27 mouse cellular contexts compared by ENCODE assay signal in the genomic region with DNA sequence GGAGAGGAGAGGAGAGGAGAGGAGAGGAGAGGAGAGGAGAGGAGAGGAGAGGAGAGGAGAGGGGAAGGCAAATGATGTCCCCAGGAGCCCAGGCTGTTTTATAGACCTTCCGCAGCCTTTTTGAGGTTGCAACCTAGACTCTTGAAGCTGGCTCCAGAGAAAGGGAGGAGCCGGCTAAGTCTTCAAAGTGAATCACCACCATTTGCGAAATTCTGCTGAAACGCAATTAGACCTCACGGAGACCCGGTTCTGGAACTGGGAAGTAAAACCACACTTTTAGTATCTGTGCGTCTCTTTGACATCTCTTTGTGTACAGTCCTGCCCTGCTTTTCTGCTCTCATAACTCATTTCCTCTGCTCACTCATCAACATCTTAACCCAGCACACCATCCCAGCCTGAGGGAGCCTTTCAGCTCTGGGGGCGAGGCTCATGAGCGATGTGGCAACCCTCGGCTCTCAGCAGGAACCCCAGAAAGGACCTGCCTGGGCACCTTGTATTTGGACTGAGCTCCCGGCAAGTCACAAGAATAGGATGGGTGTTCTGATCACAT.
DNase-seq lines count a peak whose midpoint lies in the region; ATAC-seq lines count a peak whose summit lies in the region.
"Had no signal": no experiment of that assay in that cellular context is flagged by ENCODE, and none has a peak within 500 bp of the region (broad histone marks: within the 10 kb centered on the region; RNA-seq: fewer than 3 reads in every experiment).

No protein-coding gene starts in this region.

- no peak overlapping the region for H3K4me3 ChIP-seq in midbrain, embryonic 11.5 days (ENCODE audit: low read depth, low read length)
- no peak overlapping the region for H3K4me3 ChIP-seq in midbrain, embryonic 13.5 days (replicated peaks)
- H3K4me3 ChIP-seq: liver, embryonic 15.5 days; midbrain, embryonic 15.5 days; myocyte; neural tube, embryonic 12.5 days had no signal

- H3K27me3 ChIP-seq in midbrain, embryonic 11.5 days (ENCODE audit: control insufficient read depth, insufficient read depth, low read length), result no peaks in the 10 kb centered on the region
- no peaks in the 10 kb centered on the region for H3K27me3 ChIP-seq in midbrain, embryonic 13.5 days
- H3K27me3 ChIP-seq: CH12.LX; liver, embryonic 15.5 days; midbrain, embryonic 15.5 days; neural tube, embryonic 12.5 days had no signal

- H3K4me2 ChIP-seq in midbrain, embryonic 11.5 days, result no peak overlapping the region
- H3K4me2 ChIP-seq in midbrain, embryonic 13.5 days (replicated peaks), result no peak overlapping the region
- H3K4me2 ChIP-seq: liver, embryonic 15.5 days; midbrain, embryonic 15.5 days; neural tube, embryonic 12.5 days had no signal

- peak; percentile 53 for DNase-seq in midbrain, embryonic 11.5 days (ENCODE audit: low spot score, missing footprints)
- peak; percentile 42 for DNase-seq in c-Kit-positive CD71-negative TER-119-negative erythroid progenitor cells, embryonic 14.5 days (ENCODE audit: low read depth)
- no peak for DNase-seq in urinary bladder, postnatal 4 days (ENCODE audit: low spot score in 2 of 2)
- no peak for DNase-seq in c-Kit-positive CD71-positive TER-119-positive erythroid progenitor cells, embryonic 14.5 days (ENCODE audit: low spot score)
- DNase-seq: adrenal gland, adult 8-10 months; cerebellum, adult 18-20 months; cerebellum, postnatal 10 days; heart, postnatal 14 days; kidney, adult 8-10 months; kidney, postnatal 4 days; right cerebral cortex, postnatal 4 days; thymus, adult 18-20 months; thymus, postnatal 4 days had no signal

- no peak overlapping the region for H3K27ac ChIP-seq in midbrain, embryonic 11.5 days (ENCODE audit: low read depth, low read length)
- no peak overlapping the region for H3K27ac ChIP-seq in midbrain, embryonic 13.5 days
- H3K27ac ChIP-seq: hindbrain, postnatal 0 days; kidney, postnatal 0 days; liver, embryonic 15.5 days; midbrain, embryonic 15.5 days; neural tube, embryonic 12.5 days; stomach, postnatal 0 days had no signal

- no peaks in the 10 kb centered on the region for H3K36me3 ChIP-seq in midbrain, embryonic 11.5 days (ENCODE audit: control insufficient read depth, insufficient read depth, low read length)
- no peaks in the 10 kb centered on the region for H3K36me3 ChIP-seq in midbrain, embryonic 13.5 days
- H3K36me3 ChIP-seq: liver, embryonic 15.5 days; midbrain, embryonic 15.5 days; neural tube, embryonic 12.5 days had no signal

- 89% methylated on average over 11 of the region's 11 CpGs for WGBS in midbrain, embryonic 11.5 days
- 91% methylated on average over 11 of the region's 11 CpGs for WGBS in midbrain, embryonic 13.5 days

- no peak for ATAC-seq in midbrain, embryonic 11.5 days (ENCODE audit: low FRiP score)
- no peak for ATAC-seq in midbrain, embryonic 13.5 days
- peak; percentile 82 for ATAC-seq in megakaryocyte, adult 5-6 weeks (ENCODE audit: poor library complexity, severe bottlenecking)
- peak; percentile 30 for ATAC-seq in neutrophil, adult 5-6 weeks (ENCODE audit: extremely low read depth, insufficient number of reproducible peaks, low FRiP score, poor library complexity, severe bottlenecking)
- ATAC-seq in frontal cortex, adult (ENCODE audit: low TSS enrichment), result no peak
- ATAC-seq: forebrain, embryonic 14.5 days; hindbrain, postnatal 0 days; intestine, embryonic 16.5 days; midbrain, embryonic 15.5 days had no signal

- no peak overlapping the region for H3K9ac ChIP-seq in midbrain, embryonic 11.5 days (ENCODE audit: low read length)
- no peak overlapping the region for H3K9ac ChIP-seq in midbrain, embryonic 13.5 days (replicated peaks)
- H3K9ac ChIP-seq: liver, embryonic 15.5 days; midbrain, embryonic 15.5 days; neural tube, embryonic 12.5 days had no signal

- H3K9me3 ChIP-seq in midbrain, embryonic 11.5 days (ENCODE audit: control insufficient read depth, low read length), result no peaks in the 10 kb centered on the region
- H3K9me3 ChIP-seq in midbrain, embryonic 13.5 days, result no peaks in the 10 kb centered on the region
- H3K9me3 ChIP-seq: liver, embryonic 15.5 days; midbrain, embryonic 15.5 days; neural tube, embryonic 12.5 days had no signal

- H3K4me1 ChIP-seq in midbrain, embryonic 11.5 days (ENCODE audit: control insufficient read depth, insufficient read depth, low read length), result no peaks in the 10 kb centered on the region
- no peaks in the 10 kb centered on the region for H3K4me1 ChIP-seq in midbrain, embryonic 13.5 days (replicated peaks)
- H3K4me1 ChIP-seq: liver, embryonic 15.5 days; midbrain, embryonic 15.5 days; neural tube, embryonic 12.5 days had no signal

Comparison
In these comparisons a context has a peak if more than half of its experiments do, and no peak if none do; other contexts are left out.
1. ATAC-seq: peak in megakaryocyte, adult 5-6 weeks (single experiment) and neutrophil, adult 5-6 weeks (single experiment); none in midbrain, embryonic 11.5 days (single experiment), midbrain, embryonic 13.5 days (single experiment) and frontal cortex, adult (single experiment).
2. DNase-seq: peak in midbrain, embryonic 11.5 days (single experiment) and c-Kit-positive CD71-negative TER-119-negative erythroid progenitor cells, embryonic 14.5 days (single experiment); none in urinary bladder, postnatal 4 days (0 of 2) and c-Kit-positive CD71-positive TER-119-positive erythroid progenitor cells, embryonic 14.5 days (single experiment).